Mouse (Mus musculus) testis, adult 2 months (tissue): ENCODE data around the gene Syn3. TPM values are rescaled to one million over a fixed set of nuclear protein-coding genes. Genes with fewer than 3 reads are reported as not detected.

Source experiments
- H3K27ac ChIP-seq: fragments of 200-500 bp; 2 replicates; pipeline ENCODE4 v1.5.1; 2012; ENCODE audit warnings: low read depth, low read length; ENCODE audit not compliant: control insufficient read depth, insufficient read depth
- H3K27me3 ChIP-seq: fragments of 200-500 bp; 2 replicates; pipeline ENCODE4 v1.6.1; 2012; ENCODE audit warnings: mild to moderate bottlenecking, low read length, moderate library complexity; ENCODE audit not compliant: control insufficient read depth, insufficient read depth
- H3K36me3 ChIP-seq: fragments of 200-500 bp; 2 replicates; pipeline ENCODE4 v1.6.1; 2012; ENCODE audit warnings: mild to moderate bottlenecking, low read length; ENCODE audit not compliant: control insufficient read depth, insufficient read depth
- H3K4me1 ChIP-seq: fragments of 200-500 bp; 2 replicates; pipeline ENCODE4 v1.6.1; 2012; ENCODE audit warnings: low read length; ENCODE audit not compliant: control insufficient read depth, insufficient read depth
- H3K4me3 ChIP-seq: fragments of 200-500 bp; 2 replicates; pipeline ENCODE4 v1.5.1; 2012; ENCODE audit warnings: low read depth, mild to moderate bottlenecking, low read length, moderate library complexity, mixed read lengths; ENCODE audit not compliant: control insufficient read depth
- CTCF ChIP-seq: fragments of 200-500 bp; IDR thresholded peaks from 2 replicates; pipeline ENCODE4 v1.5.1; 2012; ENCODE audit warnings: low read depth, mild to moderate bottlenecking, inconsistent platforms, low read length, moderate library complexity; ENCODE audit not compliant: control insufficient read depth, insufficient read depth, insufficient replicate concordance
- POLR2A ChIP-seq: fragments of 200-500 bp; IDR thresholded peaks from 2 replicates; pipeline ENCODE4 v1.6.1; 2012; ENCODE audit warnings: low read depth, mild to moderate bottlenecking, inconsistent platforms, low read length, moderate library complexity; ENCODE audit not compliant: control insufficient read depth
- polyA plus RNA-seq: library from polyadenylated mRNA; depleted of rRNA; stranded (reverse); fragments of >200 nt; gene quantifications from 2 replicates; pipeline ENCODE4 v1.2.3, GENCODE M21; 2012

Syn3 gene
- polyA plus RNA-seq, 1 experiment, result 0.84 TPM

- no peaks in the 10 kb centered on the region; the same call in 1 of the 2 replicates for H3K4me1 ChIP-seq
- H3K27ac ChIP-seq, result peak overlapping the region; percentile 12; the same call in 1 of the 2 replicates
- no peaks in the 10 kb centered on the region for H3K27me3 ChIP-seq
- TF ChIP-seq POLR2A (no peak), CTCF (no peak)
- H3K4me3 ChIP-seq, result no peak overlapping the region
- no peaks in the 10 kb centered on the region for H3K36me3 ChIP-seq
Observed at GRCm38 (mm10) chr10:86339121-86339520, 159.6 kb downstream of the Syn3 start.

GRCm38 (mm10) chr10:86338121-86338715, 160.5 kb downstream of the Syn3 start:
- Histone ChIP-seq H3K27me3 (no peaks in the 10 kb centered on the region), H3K36me3 (no peaks in the 10 kb centered on the region), H3K4me1 (no peaks in the 10 kb centered on the region; the same call in 1 of the 2 replicates), H3K27ac (no peak overlapping the region), H3K4me3 (no peak overlapping the region)
- no peak for TF ChIP-seq POLR2A
- no peak for TF ChIP-seq CTCF

GRCm38 (mm10) chr10:86337239-86337638, 161.5 kb downstream of the Syn3 start:
- no peaks in the 10 kb centered on the region for H3K36me3 ChIP-seq
- H3K4me1 ChIP-seq, result no peaks in the 10 kb centered on the region; the same call in 1 of the 2 replicates
- H3K4me3 ChIP-seq, result no peak overlapping the region
- no peaks in the 10 kb centered on the region for H3K27me3 ChIP-seq
- H3K27ac ChIP-seq, result no peak overlapping the region
- TF ChIP-seq CTCF, result no peak
- TF ChIP-seq POLR2A, result no peak

- Histone ChIP-seq H3K27me3 (no peaks in the 10 kb centered on the region), H3K27ac (no peak overlapping the region), H3K4me3 (no peak overlapping the region), H3K36me3 (no peaks in the 10 kb centered on the region), H3K4me1 (no peaks in the 10 kb centered on the region; the same call in 1 of the 2 replicates)
- TF ChIP-seq CTCF, result no peak
- TF ChIP-seq POLR2A, result no peak
Observed at GRCm38 (mm10) chr10:86336506-86336905, 162.2 kb downstream of the Syn3 start.

GRCm38 (mm10) chr10:86334581-86334980, 164.1 kb downstream of the Syn3 start:
- Histone ChIP-seq H3K27ac (no peak overlapping the region), H3K27me3 (no peaks in the 10 kb centered on the region), H3K36me3 (no peaks in the 10 kb centered on the region), H3K4me3 (no peak overlapping the region), H3K4me1 (no peaks in the 10 kb centered on the region; the same call in 1 of the 2 replicates)
- TF ChIP-seq POLR2A (no peak), CTCF (no peak)

DNA sequence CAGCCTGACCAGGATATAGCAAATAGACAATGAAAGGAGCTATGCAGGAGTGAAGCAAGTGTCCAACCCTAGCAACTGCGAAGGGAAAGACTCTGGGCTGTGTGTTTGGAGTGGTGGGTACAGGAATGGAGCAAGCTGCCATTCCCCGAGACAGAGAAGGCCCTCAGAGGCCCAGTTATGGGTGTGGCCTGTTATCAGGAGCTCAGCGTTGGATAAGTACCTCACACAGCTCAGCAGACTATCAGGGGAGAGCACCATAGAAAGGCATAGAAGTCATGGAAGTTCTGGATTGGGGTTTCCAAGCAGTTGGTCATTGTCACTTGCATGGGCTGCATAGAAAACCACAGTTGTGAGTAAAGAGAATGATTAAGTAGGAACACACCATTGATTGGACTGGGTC, 165.8 kb downstream of the Syn3 start:
- H3K4me3 ChIP-seq, result no peak overlapping the region
- H3K27me3 ChIP-seq, result no peaks in the 10 kb centered on the region
- no peak overlapping the region for H3K27ac ChIP-seq
- no peaks in the 10 kb centered on the region for H3K4me1 ChIP-seq
- TF ChIP-seq CTCF (no peak), POLR2A (no peak)
- no peaks in the 10 kb centered on the region for H3K36me3 ChIP-seq

DNA sequence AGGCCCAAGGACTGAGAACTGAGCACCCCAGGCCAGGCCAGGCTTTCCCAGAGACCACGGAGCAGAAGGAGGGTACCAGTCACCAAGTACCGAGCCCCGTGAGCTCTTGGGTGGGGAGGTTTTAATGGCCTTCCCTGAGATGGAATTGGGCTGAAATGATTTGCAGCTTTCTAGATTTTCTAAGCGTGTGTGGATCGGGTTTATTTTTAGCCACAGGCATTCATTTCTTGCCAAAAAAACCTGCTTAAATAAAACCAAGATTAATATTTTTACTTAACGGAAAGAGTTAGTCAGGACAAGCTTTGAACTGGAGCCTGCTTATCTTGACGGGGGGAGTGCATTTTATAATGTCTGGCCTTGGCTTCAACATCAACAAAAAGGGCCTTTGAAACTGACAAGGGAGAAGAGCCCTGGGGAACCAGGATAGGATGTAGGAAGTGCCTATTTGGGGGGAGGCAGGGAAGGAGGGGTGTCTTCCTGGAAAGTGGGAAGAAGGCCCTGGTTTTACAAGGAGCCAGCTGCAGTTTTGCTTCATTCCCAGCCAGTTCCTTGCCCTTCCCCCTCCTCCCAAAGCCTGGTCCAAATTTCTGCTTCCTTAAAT, 166.9 kb downstream of the Syn3 start:
- H3K36me3 ChIP-seq, result no peaks in the 10 kb centered on the region
- H3K4me1 ChIP-seq, result no peaks in the 10 kb centered on the region
- H3K27me3 ChIP-seq, result no peaks in the 10 kb centered on the region
- TF ChIP-seq POLR2A (no peak), CTCF (no peak)
- H3K4me3 ChIP-seq, result no peak overlapping the region
- H3K27ac ChIP-seq, result no peak overlapping the region

DNA sequence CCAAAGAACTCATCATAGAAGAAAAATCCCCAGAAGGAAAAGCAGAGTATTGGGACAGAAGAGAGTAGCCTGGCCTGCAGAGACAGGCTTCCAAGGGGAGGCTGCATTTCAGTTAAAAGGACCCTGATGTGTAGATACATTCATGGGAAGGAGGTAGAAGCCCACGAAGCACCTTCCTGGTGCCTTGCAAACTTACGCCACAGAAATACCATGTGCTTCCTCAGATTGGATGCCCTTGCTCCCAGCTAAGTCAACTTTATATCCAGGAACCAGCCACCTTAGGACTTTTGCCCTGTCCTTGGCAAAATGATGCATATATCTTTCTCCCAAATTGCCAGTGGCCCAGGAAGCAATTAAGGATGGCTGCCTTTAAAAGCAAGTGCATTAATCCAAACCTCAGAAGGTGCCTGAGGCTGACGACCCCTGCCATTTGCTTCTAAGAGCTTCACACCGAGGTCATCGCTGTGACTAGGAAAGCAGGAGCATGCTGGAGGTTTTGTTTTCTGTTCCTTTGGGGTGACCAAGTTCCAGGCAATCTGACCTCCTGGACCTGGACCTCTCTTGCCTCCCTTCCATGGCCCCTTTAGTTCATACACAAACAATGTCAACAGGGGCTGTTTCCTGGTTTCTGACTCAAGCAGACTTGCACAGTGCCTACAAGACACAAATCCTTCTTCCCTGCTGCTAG, 167.6 kb downstream of the Syn3 start:
- no peaks in the 10 kb centered on the region for H3K27me3 ChIP-seq
- no peaks in the 10 kb centered on the region for H3K36me3 ChIP-seq
- TF ChIP-seq CTCF (no peak), POLR2A (no peak)
- no peak overlapping the region for H3K27ac ChIP-seq
- no peak overlapping the region for H3K4me3 ChIP-seq
- H3K4me1 ChIP-seq, result no peaks in the 10 kb centered on the region
